Mouse (Mus musculus) lung, adult 2 months (tissue): ENCODE results near the gene Aip. TPM values are rescaled to one million over a fixed set of nuclear protein-coding genes. Genes with fewer than 3 reads are reported as not detected.

Experiments
- DNase-seq: peaks from one replicate; pipeline ENCODE4 v3.0.0; 2022
- H3K4me1 ChIP-seq: fragments of 200-500 bp; 2 replicates; pipeline ENCODE4 v1.6.1; 2011; ENCODE audit warnings: low read length; ENCODE audit not compliant: control insufficient read depth, insufficient read depth
- H3K4me3 ChIP-seq: fragments of 200-500 bp; replicated peaks from 2 replicates; pipeline ENCODE3; 2011; ENCODE audit warnings: low read depth, mild to moderate bottlenecking, control low read depth, low read length; ENCODE audit errors: extremely low read depth
- CTCF ChIP-seq: fragments of 200-500 bp; IDR thresholded peaks from 2 replicates; pipeline ENCODE4 v1.5.1; 2011; ENCODE audit warnings: mild to moderate bottlenecking, low read length, control low read depth; ENCODE audit not compliant: insufficient read depth
- POLR2A ChIP-seq: fragments of 200-500 bp; IDR thresholded peaks from 2 replicates; pipeline ENCODE4 v1.6.1; 2011; ENCODE audit warnings: low read depth, mild to moderate bottlenecking, control low read depth, low read length, borderline replicate concordance; ENCODE audit errors: extremely low read depth
- WGBS: fragments of 180-500 bp; shearing (Covaris S2); methylation state at CpG from one replicate; pipeline ENCODE4 v1.1.7; 2018; 5-methylcytosine and 5-hydroxymethylcytosine counted together
- polyA plus RNA-seq: library from polyadenylated mRNA; depleted of rRNA; stranded (reverse); fragments of >200 nt; gene quantifications from 2 replicates; pipeline ENCODE4 v1.2.3, GENCODE M21; 2012

Aip gene
- polyA plus RNA-seq, 1 experiment = 123 TPM

DNA sequence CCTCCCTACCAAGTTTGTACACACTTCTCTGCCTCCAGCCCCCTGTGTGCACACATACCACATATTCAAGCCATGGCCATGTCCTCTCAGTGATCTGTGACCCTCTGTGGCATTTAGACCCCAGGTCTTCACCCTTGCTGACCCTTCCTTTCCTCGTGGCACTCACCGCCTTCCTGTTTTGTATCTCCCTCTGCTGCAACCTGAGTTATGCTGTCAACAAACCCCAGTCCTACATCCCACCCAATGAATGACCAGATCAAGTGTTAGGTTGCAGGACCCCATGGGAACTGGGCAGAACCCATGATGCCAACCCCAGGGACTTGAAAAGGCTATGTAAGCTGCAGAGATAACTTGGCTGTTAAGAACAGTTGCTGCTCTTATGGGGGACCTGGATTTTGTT is 23.6 kb downstream of the Aip start:
- Histone ChIP-seq H3K4me1 (peaks cover 13% of the 10 kb centered on the region), H3K4me3 (no peak overlapping the region)
- TF ChIP-seq POLR2A (no peak), CTCF (no peak)
- WGBS = 79% methylated on average over 2 of the region's 2 CpGs
- no peak for DNase-seq

- H3K4me1 ChIP-seq = peaks cover 13% of the 10 kb centered on the region
- WGBS = 87% methylated on average over 6 of the region's 6 CpGs
- DNase-seq = no peak
- no peak overlapping the region for H3K4me3 ChIP-seq
- no peak for TF ChIP-seq POLR2A
- no peak for TF ChIP-seq CTCF
These were observed 24.2 kb downstream of the Aip start for GRCm38 (mm10) chr19:4101466-4101865.

DNA sequence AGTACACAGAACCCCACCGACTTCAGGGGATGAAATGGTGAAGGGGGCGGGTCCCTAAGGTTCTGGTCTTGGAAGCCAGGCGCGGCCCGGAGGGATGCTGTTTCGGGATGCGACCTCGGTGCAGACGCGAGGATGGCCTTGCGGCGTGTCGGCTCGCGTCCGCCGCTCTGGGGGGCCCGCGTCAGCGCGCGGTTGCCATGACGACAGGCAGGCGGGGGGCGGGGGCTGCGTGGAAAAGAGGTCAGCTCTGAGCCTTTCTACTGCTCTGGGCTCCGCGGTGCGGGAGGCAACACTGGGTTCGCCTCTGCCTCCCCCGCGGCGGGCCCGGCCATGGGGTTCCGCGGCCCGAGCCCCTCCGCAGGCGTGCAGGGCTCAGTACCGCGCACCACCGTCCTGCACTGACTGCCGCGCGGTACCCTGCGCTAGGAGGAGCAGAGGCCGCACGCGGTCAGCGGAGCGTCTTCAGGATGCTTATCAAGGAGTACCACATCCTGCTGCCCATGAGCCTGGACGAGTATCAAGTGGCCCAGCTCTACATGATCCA is 24.9 kb downstream of the Aip start:
- TF ChIP-seq POLR2A = no peak
- TF ChIP-seq CTCF = no peak
- no peak for DNase-seq
- Histone ChIP-seq H3K4me3 (peak overlapping the region; percentile 48), H3K4me1 (peaks cover 13% of the 10 kb centered on the region)
- WGBS = 5% methylated on average over 52 of the region's 52 CpGs

- 2% methylated on average over 52 of the region's 53 CpGs for WGBS
- Histone ChIP-seq H3K4me3 (peak within 1 kb of the TSS; percentile 66), H3K4me1 (peaks cover 13% of the 10 kb centered on the region)
- no peak for TF ChIP-seq POLR2A
- TF ChIP-seq CTCF = no peak
- peak; percentile 87 for DNase-seq
These were observed 25.6 kb downstream of the Aip start, which contains the start of gene Pitpnm1 for GRCm38 (mm10) chr19:4099837-4100717. Gene Pitpnm1, plus strand, starts transcription at chr19:4099998.

DNA sequence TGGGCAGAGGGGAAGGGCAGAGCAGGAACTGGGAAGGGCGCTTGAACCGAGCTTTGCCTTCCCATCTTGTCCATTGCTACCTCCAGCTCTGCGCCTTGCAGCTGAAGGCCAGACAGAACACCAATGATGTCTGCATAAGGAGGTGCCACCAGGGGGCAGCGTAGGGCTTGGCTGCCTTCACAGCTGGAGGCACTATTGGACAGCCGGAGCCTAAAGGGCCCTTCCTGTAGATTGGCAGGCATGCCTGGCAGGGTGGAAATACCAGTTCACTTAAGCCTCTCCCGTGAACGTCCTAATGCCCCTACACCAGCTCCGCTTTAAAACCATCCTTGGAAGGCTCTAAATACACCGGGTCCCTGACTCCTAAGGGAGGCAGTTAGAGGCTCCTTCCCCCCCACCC is 26.6 kb downstream of the Aip start:
- peak; percentile 91 for DNase-seq
- WGBS = 5% methylated on average over 9 of the region's 9 CpGs
- TF ChIP-seq CTCF = peak; percentile 92
- peak; percentile 36; the same call in 1 of the 2 replicates for TF ChIP-seq POLR2A
- peaks cover 13% of the 10 kb centered on the region for H3K4me1 ChIP-seq
- no peak overlapping the region for H3K4me3 ChIP-seq

DNA sequence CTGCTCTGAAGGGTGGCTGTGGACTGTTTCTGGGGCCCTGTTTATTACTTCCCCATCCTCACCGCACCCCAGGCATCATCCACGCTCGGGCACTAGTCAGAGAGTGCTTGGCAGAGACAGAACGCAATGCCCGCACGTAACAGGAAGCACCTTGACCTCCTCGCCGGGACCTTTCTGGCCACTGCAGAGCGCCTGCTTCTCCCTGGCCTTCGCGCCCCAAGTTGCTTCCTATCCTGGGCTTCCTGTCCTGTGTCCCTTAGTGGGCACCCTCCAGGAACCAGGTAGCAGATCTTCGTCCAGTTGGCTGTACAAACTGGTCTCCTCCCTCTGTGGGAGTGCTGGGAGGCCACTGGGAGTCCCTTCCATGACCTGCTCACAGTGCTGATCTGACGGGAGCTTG is 27.2 kb downstream of the Aip start:
- H3K4me1 ChIP-seq = peaks cover 13% of the 10 kb centered on the region
- no peak overlapping the region for H3K4me3 ChIP-seq
- DNase-seq = no peak
- no peak for TF ChIP-seq POLR2A
- WGBS = 75% methylated on average over 13 of the region's 13 CpGs

DNA sequence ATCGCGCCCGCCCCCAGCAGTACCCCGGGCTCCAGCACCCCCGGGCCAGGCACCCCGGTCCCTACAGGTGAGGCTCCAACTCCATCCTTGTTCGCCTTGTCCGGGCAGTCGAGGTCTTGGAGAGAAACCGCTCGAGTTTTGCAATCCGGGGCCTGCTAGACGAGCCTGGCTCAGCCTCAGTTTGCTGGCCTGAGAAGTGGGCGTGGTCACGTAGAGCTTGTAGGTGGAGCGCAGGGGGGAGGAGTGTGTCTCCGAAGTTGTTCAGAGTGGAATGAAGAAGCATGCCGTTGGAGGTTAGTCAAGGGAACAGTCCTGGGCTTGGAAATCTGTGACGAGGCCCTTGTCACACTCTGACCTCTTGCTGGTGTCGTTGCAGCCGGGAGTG is 28.2 kb downstream of the Aip start:
- Histone ChIP-seq H3K4me1 (peaks cover 13% of the 10 kb centered on the region), H3K4me3 (peak overlapping the region; percentile 72)
- no peak for TF ChIP-seq POLR2A
- no peak for TF ChIP-seq CTCF
- DNase-seq = no peak
- WGBS = 2% methylated on average over 21 of the region's 21 CpGs

DNA sequence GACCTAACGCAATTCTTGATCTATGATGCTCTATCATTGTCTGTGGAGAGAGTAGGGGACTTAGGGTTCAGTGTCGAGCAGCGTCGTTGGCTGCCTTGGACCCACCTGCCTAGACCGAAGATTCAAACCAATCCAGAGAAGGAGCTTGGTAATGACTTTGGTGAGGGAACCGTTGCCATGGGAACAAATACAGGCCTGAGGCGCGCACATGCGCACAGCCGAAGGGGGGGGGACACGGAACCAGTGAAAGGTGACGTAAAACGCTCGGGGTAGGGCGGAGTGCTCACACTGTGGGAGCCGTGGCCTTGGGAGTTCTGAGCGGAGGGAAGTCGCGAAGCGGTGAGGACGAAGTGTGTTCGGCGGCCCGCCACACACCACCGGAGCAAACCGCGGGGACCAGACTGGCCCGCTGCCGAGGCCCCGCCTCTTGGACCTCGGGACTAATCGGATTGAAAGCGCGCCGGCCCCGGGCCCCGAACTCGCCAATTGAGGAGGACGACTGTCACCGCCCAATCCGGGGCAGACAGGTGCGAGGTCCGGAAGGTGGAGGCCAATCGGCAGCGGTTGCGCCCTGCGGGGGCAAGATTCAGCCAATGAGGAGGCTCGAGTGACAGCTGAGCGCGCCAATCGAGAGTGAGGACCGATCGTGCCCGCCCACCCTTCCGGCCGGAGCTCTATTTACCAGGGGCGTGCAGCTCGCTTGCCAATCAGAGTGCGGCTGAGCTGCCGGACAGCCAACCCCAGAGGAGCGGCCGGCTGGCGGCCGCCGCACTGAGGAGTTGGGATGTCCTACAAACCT is 28.8 kb downstream of the Aip start, which contains the start of gene Cdk2ap2:
Gene Cdk2ap2 (plus strand): TSS at position 541 of the 799 bp plus-strand sequence.
- under 1% methylated on average over 65 of the region's 65 CpGs for WGBS
- Histone ChIP-seq H3K4me3 (peak within 1 kb of the TSS; percentile 85), H3K4me1 (peaks cover 13% of the 10 kb centered on the region)
- TF ChIP-seq CTCF = no peak
- peak; percentile 77; the same call in 1 of the 2 replicates for TF ChIP-seq POLR2A
- DNase-seq = peak; percentile 100

GRCm38 (mm10) chr19:4095802-4096201 is 29.9 kb downstream of the Aip start:
- TF ChIP-seq POLR2A (no peak), CTCF (no peak)
- Histone ChIP-seq H3K4me3 (no peak overlapping the region), H3K4me1 (peaks cover 13% of the 10 kb centered on the region)
- WGBS = 87% methylated on average over 3 of the region's 3 CpGs
- DNase-seq = no peak
